Mouse (Mus musculus) left cerebral cortex, postnatal 10 days (tissue): Measurements from ENCODE around the gene Zfp366. TPM values are rescaled to one million over a fixed set of nuclear protein-coding genes. Genes with fewer than 3 reads are reported as not detected.
A peak's percentile ranks its signal among the peaks of the same experiment; 100 is the strongest.

Experiments used
- DNase-seq, 2 experiments: peaks; one replicate each; pipeline ENCODE4 v3.0.0; 2021 to 2022; ENCODE audit warnings: low spot score in 2 of 2, mixed read lengths in 1 of 2; ENCODE audit errors: extremely low spot score in 1 of 2
- intact Hi-C: fragments of 180-260 bp; cut with DNase I; formaldehyde crosslinking; loops from one replicate; pipeline ENCODE4 v1.15.1; 2025
- total RNA-seq, 2 experiments: library from RNA; stranded (reverse); gene quantifications; 2 replicates each; pipeline ENCODE4 v1.2.3; 2021

Zfp366 gene
- total RNA-seq, 2 experiments from 2014 or later, result 4.7 to 5.2 TPM

DNA sequence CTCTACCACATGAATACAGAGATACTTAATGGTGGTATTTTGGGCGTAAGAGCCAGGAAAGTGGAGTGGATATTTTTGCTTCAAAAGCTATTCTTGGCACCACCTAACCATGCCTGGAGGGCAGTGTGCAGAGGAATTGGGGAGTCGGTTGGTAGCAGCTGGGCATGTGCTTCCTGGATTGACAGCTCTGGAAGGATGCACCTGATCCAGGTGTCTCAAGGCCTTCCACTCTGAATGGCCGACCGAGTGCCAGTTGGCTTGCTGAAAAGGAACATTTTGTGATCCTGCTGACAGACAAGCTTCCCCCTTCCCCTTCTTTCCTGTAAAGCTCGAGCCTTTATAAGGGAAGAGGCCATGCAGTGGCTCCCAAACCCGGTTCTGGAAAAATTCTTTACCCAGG, 98.3 kb downstream of the Zfp366 start:
- no peak for DNase-seq
- intact Hi-C loops, result no loop called here

DNA sequence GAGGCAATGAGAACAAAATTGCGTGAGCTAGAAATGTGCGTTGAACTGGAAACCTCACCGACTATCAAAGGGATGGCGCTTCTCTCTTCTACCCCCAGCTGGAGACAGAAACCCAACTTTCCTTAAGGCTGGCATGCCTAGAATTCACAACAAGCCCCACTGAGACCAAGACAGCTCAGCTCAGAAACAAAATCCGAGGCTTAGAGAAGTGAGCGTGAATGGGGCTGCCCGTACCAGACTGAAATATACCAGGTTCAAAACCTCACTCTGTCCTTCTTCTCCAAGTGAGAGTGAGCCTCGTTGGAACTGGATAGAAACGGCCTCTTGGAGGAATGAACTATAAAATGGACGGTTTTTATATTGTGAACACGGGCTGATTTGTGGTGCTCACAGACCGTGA, 99.3 kb downstream of the Zfp366 start:
- no peak for DNase-seq
- intact Hi-C loops, result no loop called here

DNA sequence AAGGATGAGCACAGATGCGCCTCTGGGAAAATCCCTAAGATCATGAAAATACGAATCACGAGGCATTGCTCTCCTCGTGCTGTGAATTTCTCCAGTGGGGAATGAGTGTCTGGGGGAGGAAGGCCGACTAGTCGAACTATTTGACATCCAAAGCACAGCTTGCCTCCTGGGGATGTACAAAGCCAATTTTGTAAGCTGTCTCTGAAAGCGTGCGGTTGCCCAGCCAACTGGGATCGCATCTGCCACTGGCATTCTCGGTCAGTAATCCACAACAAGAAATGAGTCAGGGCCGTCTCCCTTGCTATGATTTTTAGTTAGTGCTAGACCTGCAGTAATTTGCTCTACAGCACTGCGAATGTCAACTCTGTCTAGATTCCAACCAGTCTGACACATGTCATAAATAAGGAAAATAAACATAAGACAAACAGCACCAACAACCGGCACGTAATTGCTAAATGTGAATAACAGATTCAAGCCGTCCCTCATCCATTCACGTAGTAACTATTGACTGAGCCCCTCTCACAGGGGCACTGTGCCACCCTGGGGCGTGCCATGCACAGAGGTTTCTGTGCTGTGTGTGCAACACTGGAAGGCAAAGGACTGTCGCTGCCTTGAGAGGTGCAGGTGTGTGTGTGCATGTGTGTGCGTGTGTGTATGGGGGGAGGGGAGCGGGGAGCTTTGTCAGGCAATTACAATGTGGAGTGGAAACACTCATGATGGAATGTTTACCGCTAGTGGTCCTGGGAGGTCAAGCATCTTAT, 100.0 kb downstream of the Zfp366 start:
- peak; percentile 62 to 78 for DNase-seq
- intact Hi-C loops, result no loop called here

DNA sequence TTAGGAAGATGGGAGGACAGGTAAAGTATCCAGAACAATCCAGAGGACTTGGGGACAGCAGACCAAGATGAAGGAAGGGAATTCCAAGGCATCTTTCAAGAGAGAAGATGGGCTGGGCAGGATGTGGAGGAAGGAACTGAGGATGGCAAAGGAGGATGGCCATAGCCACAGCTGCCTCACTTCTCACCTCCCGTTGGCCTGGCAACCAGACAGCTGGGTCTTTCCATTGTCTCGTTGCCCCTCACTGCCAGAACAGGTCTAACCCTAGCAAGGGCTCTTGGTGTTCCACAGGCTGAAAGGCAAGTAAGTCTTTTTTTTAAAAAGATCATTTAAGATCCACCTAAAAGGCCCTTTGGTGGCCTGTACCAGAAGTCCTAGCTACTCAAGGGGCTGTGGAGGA, 100.6 kb downstream of the Zfp366 start:
- DNase-seq, result no peak
- intact Hi-C loops, result no loop called here

DNA sequence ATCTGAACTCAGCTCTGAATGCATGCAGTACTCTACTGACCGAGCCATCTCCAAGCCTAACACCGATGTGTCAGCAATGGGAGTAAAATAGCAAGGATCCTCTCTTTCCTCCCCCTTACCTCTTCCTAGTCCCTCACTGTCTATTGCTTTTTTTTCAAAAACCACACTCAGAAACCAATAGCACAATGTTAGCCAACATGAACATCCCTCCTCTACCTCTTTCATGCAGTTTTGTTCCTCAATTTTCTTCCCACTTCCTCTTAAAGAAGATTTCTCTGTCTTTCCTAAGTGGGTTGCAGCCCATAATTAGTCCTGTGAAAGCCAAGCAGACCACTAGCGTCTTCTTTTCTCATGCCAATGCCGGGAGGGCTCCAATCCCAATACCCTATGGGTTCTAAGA, 102.6 kb downstream of the Zfp366 start:
- DNase-seq, result no peak
- intact Hi-C loops, result no loop called here

DNA sequence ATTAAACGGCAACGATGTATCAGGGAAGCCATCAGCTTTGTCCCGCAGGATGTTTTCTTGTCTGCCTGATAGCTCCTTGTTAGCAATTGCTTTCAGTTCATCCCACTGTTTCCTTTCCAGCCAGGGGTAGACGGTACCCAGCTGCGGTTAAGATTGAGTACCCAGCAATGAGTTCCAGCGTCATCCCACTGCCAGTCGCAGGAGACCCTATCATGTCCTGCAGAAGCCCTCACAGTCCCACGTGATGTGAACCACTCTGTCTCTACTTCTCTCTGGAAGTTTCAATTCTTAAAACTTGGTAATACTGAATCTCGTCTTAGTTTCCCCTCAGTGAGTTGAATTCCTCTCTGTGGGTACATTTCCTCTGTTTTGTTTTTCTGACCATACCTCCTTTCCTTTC, 103.2 kb downstream of the Zfp366 start:
- DNase-seq, result no peak

DNA sequence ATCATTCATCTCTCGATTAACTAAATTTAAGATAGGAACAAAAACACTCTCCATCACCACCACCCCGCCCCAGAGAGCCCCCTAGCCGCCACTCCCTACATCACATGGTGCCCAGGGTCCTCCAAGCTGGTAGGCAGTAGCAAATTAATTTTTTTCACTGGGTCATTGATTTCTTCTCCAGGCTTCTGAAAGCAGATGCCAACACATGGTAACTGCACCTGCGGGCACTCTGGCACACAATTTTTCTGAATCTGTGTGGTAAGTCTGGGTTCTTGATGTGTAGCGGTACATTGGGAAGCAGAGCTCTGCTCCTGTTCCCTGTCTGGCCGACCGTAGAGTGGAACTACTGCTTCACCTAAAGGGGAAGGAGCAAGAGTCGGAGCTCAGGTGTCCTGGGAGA, 106.1 kb downstream of the Zfp366 start:
- DNase-seq, result no peak
- intact Hi-C loops, result no loop called here

More for the DNA sequence above, 103.2 kb downstream of the Zfp366 start:
- intact Hi-C loops, result no loop called here

DNA sequence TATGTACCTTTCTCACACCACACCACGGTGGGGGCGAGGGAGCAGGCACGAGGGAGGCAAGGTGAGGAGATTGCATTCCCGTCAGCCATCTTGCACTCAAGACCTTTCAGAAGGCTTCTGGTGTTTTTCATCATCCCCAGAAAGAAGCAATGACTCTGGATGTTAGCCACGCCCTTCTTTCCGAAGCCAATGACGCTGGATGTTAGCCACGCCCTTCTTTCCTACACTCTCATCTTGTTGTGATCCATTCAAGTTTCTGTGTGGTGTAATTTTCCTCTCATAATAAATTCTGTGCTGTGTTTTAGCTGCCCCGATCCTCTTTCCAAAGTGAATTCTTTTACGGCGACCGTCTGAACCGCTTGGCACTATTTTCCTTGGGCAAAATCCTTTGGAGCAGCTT, 109.6 kb downstream of the Zfp366 start:
- no peak for DNase-seq

DNA sequence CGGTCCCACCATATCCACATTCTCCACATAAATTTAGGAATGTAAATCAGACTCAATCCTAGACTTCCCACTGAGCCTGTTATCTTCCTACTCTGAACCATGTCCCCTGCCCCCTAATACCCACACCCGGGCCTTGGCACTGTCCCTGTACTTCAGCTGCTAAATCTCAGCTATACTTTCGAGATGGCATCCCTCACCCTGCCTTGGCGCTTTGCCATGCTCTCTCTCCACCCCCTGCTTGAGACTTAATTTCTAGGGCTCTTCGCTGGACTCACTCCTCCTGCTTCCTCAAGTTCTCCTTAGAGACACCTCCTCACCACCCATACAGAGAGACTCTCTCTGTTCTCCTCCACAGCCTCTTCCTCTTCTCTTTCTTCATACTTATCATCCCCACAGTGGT, 115.3 kb downstream of the Zfp366 start:
- intact Hi-C loops, result no loop called here
- DNase-seq, result no peak

More for the DNA sequence above, 109.6 kb downstream of the Zfp366 start:
- intact Hi-C loops, result no loop called here

Other genes with a start within 250 kb of the Zfp366 start
- gene 1700024P04Rik, start 200.3 kb upstream of the Zfp366 start, total RNA-seq, result not detected
- gene Ptcd2, start 159.9 kb downstream of the Zfp366 start, total RNA-seq, result 10 to 100 TPM; 34.8 to 35.8 TPM
- gene Mrps27, start 160.0 kb downstream of the Zfp366 start, total RNA-seq, result 10 to 100 TPM; 27.5 to 29.6 TPM